Mouse (Mus musculus): ENCODE measurements around the gene Elmo1. TPM values are rescaled to one million over a fixed set of nuclear protein-coding genes. Genes with fewer than 3 reads are reported as not detected.

Gene Elmo1
- polyA plus RNA-seq, 1 experiment from 2014 or later = 21.4 TPM

DNA sequence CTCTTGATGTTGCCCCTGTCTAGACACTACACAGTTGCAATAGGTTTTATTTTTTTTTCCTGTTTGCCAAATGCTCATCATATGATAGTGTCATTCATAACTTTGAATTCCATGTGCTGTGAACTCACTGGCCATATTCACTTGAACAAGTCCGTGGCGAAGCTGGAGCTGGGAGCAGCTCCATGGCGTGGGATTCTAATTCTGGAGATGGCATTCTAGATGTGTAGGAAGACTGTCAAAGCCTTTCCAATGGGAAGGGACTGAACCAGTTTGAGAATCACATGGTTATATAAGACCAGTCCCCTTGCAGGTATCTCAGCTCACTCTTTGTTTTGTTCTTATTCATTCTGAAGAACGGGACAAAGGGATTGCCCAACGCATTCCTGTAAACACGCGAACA is 211.4 kb downstream of the Elmo1 start:
- ATAC-seq (ENCODE audit: low read depth) = no peak
- no peak overlapping the region for H3K27ac ChIP-seq (replicated peaks; ENCODE audit: low read depth, low read length)
- no peak overlapping the region for H3K4me2 ChIP-seq (ENCODE audit: low read depth, low read length)
- no peaks in the 10 kb centered on the region for H3K27me3 ChIP-seq (replicated peaks; ENCODE audit: control insufficient read depth, insufficient read depth, low read length)
- no peak overlapping the region for H3K4me3 ChIP-seq (ENCODE audit: low read depth, low read length)
- no peak overlapping the region for H3K9ac ChIP-seq (ENCODE audit: low read depth, low read length)
- 93% methylated on average over 7 of the region's 7 CpGs for WGBS
- H3K4me1 ChIP-seq (ENCODE audit: control insufficient read depth, insufficient read depth, low read length) = 0 out of 2 replicates have a peak, but pooled peaks cover 4% of the 10 kb centered on the region
- H3K9me3 ChIP-seq (ENCODE audit: control insufficient read depth, low read length) = no peaks in the 10 kb centered on the region
- H3K36me3 ChIP-seq (ENCODE audit: control insufficient read depth, insufficient read depth, low read length) = no peaks in the 10 kb centered on the region
- DNase-seq (ENCODE audit: low spot score) = no peak

DNA sequence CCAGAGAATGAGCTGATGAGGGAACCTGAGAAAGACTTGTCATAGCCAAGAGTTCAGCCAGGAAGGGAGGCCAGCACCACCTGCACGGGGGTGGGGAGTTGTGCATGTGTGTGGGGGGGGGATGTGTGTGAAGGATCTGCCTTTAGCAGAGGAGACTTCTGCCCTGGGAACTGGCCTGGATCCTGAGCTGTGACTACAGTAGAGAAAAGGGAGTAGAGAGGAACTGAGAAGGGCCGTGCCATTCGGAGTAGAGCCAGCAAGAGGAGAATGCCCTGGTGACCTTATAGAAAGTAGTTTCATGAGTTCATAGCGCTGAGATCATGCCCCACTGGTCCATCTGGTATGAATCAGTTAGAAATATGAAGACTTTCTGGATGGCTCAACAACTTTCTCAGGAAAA is 215.2 kb downstream of the Elmo1 start:
- ATAC-seq (ENCODE audit: low read depth) (peak; percentile 62), DNase-seq (ENCODE audit: low spot score) (peak; percentile 50)
- no peaks in the 10 kb centered on the region for H3K36me3 ChIP-seq (ENCODE audit: control insufficient read depth, insufficient read depth, low read length)
- H3K9ac ChIP-seq (ENCODE audit: low read depth, low read length) = no peak overlapping the region
- no peak overlapping the region for H3K27ac ChIP-seq (replicated peaks; ENCODE audit: low read depth, low read length)
- H3K4me1 ChIP-seq (ENCODE audit: control insufficient read depth, insufficient read depth, low read length) = 0 out of 2 replicates have a peak, but pooled peaks cover 4% of the 10 kb centered on the region
- no peak overlapping the region for H3K4me3 ChIP-seq (ENCODE audit: low read depth, low read length)
- H3K4me2 ChIP-seq (ENCODE audit: low read depth, low read length) = no peak overlapping the region
- WGBS = 44% methylated on average over 4 of the region's 4 CpGs
- H3K9me3 ChIP-seq (ENCODE audit: control insufficient read depth, low read length) = no peaks in the 10 kb centered on the region
- H3K27me3 ChIP-seq (replicated peaks; ENCODE audit: control insufficient read depth, insufficient read depth, low read length) = no peaks in the 10 kb centered on the region

DNA sequence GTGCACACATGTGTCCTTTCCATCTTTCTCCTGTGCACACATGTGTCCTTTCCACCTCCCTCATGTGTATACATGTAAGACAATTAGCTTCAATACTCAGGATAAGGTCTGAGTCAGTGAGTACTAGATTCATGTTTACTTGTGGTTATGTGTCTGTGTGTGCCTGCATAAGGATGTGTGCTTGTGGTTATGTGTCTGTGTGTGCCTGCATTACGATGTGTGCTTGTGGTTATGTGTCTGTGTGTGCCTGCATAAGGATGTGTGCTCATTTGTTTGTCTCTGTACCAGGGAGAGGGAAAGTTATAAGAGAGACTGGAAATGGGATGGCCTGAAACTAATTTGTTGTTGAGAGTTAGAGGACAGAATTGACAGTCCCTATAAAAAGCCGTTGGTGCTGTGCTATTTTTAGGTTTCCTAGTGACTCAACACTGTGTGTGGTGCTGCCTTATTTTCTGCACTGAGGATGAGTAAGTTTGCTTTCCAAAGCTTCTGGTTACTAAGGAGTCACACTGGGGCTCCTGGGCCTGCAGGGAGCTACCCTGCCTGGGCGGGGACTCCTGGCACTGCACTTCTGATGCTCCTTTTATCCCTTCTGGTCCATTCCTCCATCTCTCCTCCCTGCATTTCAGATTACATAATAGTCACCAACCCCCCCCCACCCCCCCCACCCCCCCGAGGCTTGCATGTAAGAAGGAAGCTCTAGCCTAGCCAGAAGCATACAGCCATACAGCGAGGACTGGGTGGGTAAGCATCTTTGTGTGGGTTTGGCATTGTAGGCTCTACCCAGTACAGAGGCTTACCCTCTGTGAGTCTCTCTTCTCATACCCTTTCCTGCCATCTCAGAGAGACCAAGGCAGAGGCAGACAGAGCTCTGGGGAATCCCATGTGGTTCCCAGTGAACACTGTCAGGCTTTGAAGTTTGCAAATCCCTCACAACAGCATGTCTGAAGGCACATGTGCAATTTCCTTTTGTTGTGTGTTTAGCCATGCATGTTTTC is 216.1 kb downstream of the Elmo1 start:
- H3K4me2 ChIP-seq (ENCODE audit: low read depth, low read length) = no peak overlapping the region
- H3K27ac ChIP-seq (replicated peaks; ENCODE audit: low read depth, low read length) = peak overlapping the region; percentile 52; the same call in 1 of the 2 replicates
- DNase-seq (ENCODE audit: low spot score) (peak; percentile 31), ATAC-seq (ENCODE audit: low read depth) (peak; percentile 44; the same call in 1 of the 2 replicates)
- 0 out of 2 replicates have a peak, but pooled peaks cover 4% of the 10 kb centered on the region for H3K4me1 ChIP-seq (ENCODE audit: control insufficient read depth, insufficient read depth, low read length)
- no peaks in the 10 kb centered on the region for H3K36me3 ChIP-seq (ENCODE audit: control insufficient read depth, insufficient read depth, low read length)
- no peak overlapping the region for H3K9ac ChIP-seq (ENCODE audit: low read depth, low read length)
- no peaks in the 10 kb centered on the region for H3K27me3 ChIP-seq (replicated peaks; ENCODE audit: control insufficient read depth, insufficient read depth, low read length)
- no peak overlapping the region for H3K4me3 ChIP-seq (ENCODE audit: low read depth, low read length)
- H3K9me3 ChIP-seq (ENCODE audit: control insufficient read depth, low read length) = no peaks in the 10 kb centered on the region
- WGBS = 56% methylated on average over 5 of the region's 5 CpGs

DNA sequence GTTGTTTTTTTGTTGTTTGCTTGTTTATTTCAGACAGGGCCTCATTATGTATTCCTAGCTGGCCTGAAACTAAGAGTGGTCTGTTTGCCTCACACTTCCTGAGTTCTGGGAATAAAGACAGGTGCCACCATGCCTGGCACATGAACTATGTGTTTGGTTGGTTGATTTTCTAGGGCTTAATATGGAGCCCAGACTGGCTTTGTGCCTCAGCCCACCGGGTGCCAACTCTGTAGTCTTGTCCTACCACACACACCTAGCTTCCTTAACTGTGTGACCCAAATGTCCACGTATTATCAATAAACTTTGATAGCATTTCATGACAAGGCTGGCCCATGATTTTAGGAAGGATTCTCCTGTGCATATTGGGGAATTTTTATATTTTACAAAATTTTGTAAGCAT is 217.0 kb downstream of the Elmo1 start:
- no peak overlapping the region for H3K4me2 ChIP-seq (ENCODE audit: low read depth, low read length)
- WGBS = 94% methylated on average over 2 of the region's 2 CpGs
- no peak overlapping the region for H3K27ac ChIP-seq (replicated peaks; ENCODE audit: low read depth, low read length)
- DNase-seq (ENCODE audit: low spot score) (no peak), ATAC-seq (ENCODE audit: low read depth) (no peak)
- no peaks in the 10 kb centered on the region for H3K9me3 ChIP-seq (ENCODE audit: control insufficient read depth, low read length)
- no peak overlapping the region for H3K9ac ChIP-seq (ENCODE audit: low read depth, low read length)
- H3K4me1 ChIP-seq (ENCODE audit: control insufficient read depth, insufficient read depth, low read length) = 0 out of 2 replicates have a peak, but pooled peaks cover 4% of the 10 kb centered on the region
- H3K27me3 ChIP-seq (replicated peaks; ENCODE audit: control insufficient read depth, insufficient read depth, low read length) = no peaks in the 10 kb centered on the region
- H3K36me3 ChIP-seq (ENCODE audit: control insufficient read depth, insufficient read depth, low read length) = no peaks in the 10 kb centered on the region
- H3K4me3 ChIP-seq (ENCODE audit: low read depth, low read length) = no peak overlapping the region

DNA sequence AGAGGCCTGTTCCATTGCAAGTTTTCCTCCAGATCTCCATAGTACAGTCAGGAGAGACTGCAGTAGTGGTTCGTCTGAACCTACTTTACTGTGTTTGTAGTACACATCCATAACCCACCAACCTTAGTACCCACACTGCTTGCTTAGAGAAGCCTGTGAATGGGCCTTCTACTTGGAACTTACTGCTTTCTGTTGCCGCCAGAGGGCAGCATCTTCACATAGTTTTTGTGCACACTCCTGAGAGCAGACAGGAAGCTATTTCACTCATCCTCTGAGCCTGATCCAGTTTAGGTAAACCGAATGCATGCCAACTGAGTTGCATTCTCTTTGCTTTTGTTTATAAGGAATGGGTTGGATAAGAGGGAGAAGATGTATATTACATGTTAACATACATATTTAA is 221.2 kb downstream of the Elmo1 start:
- H3K27ac ChIP-seq (replicated peaks; ENCODE audit: low read depth, low read length) = no peak overlapping the region
- 20% methylated on average over 3 of the region's 3 CpGs for WGBS
- H3K9ac ChIP-seq (ENCODE audit: low read depth, low read length) = no peak overlapping the region
- H3K4me2 ChIP-seq (ENCODE audit: low read depth, low read length) = no peak overlapping the region
- DNase-seq (ENCODE audit: low spot score) (peak; percentile 86), ATAC-seq (ENCODE audit: low read depth) (peak; percentile 57; the same call in 1 of the 2 replicates)
- H3K4me3 ChIP-seq (ENCODE audit: low read depth, low read length) = no peak overlapping the region
- H3K9me3 ChIP-seq (ENCODE audit: control insufficient read depth, low read length) = no peaks in the 10 kb centered on the region
- H3K36me3 ChIP-seq (ENCODE audit: control insufficient read depth, insufficient read depth, low read length) = no peaks in the 10 kb centered on the region
- H3K27me3 ChIP-seq (replicated peaks; ENCODE audit: control insufficient read depth, insufficient read depth, low read length) = no peaks in the 10 kb centered on the region
- H3K4me1 ChIP-seq (ENCODE audit: control insufficient read depth, insufficient read depth, low read length) = no peaks in the 10 kb centered on the region

DNA sequence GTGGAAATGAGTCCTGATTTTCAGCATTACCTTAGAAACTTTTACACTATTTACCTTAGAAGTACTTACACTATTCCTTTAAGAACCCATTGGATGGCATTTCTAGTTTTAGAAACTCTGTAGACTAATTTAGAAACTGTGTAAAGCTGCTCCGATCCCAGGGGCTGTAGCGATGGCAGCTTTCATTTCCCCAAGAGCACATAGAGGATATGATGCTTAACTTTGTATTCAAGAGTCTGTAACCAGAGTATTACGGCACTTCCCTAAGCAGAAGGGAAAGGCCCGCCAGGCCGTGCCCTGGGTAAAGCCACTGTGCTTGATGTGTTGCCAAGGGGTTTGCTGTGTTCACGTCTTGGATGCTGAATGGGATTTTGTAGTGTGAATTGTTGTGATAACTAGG is 222.9 kb downstream of the Elmo1 start:
- no peaks in the 10 kb centered on the region for H3K27me3 ChIP-seq (replicated peaks; ENCODE audit: control insufficient read depth, insufficient read depth, low read length)
- no peak overlapping the region for H3K9ac ChIP-seq (ENCODE audit: low read depth, low read length)
- no peak overlapping the region for H3K27ac ChIP-seq (replicated peaks; ENCODE audit: low read depth, low read length)
- 82% methylated on average over 6 of the region's 6 CpGs for WGBS
- ATAC-seq (ENCODE audit: low read depth) = no peak
- H3K4me2 ChIP-seq (ENCODE audit: low read depth, low read length) = no peak overlapping the region
- no peak for DNase-seq (ENCODE audit: low spot score)
- H3K4me1 ChIP-seq (ENCODE audit: control insufficient read depth, insufficient read depth, low read length) = no peaks in the 10 kb centered on the region
- no peak overlapping the region for H3K4me3 ChIP-seq (ENCODE audit: low read depth, low read length)
- H3K9me3 ChIP-seq (ENCODE audit: control insufficient read depth, low read length) = no peaks in the 10 kb centered on the region
- H3K36me3 ChIP-seq (ENCODE audit: control insufficient read depth, insufficient read depth, low read length) = no peaks in the 10 kb centered on the region

DNA sequence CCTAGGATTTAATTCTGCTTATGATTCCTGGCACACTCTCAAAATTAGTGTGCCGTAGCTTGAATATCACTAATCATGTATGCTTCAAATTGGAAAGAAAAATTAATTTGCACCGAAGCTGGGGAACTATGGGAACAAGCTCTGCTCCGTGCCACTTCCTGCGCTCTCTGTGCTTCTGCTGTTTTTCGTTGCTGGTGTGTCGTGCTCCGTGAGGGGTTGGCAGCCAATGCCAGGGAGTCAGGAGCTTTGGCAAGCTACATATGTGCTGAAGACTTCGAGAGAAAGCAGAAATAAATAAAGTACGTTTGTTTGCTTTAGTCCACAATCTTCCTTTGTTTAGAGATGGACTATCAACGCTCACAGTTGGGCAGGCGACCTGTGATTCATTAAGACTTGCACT is 225.7 kb downstream of the Elmo1 start:
- H3K27ac ChIP-seq (replicated peaks; ENCODE audit: low read depth, low read length) = no peak overlapping the region
- no peak overlapping the region for H3K9ac ChIP-seq (ENCODE audit: low read depth, low read length)
- no peaks in the 10 kb centered on the region for H3K4me1 ChIP-seq (ENCODE audit: control insufficient read depth, insufficient read depth, low read length)
- H3K9me3 ChIP-seq (ENCODE audit: control insufficient read depth, low read length) = no peaks in the 10 kb centered on the region
- no peak for DNase-seq (ENCODE audit: low spot score)
- no peaks in the 10 kb centered on the region for H3K36me3 ChIP-seq (ENCODE audit: control insufficient read depth, insufficient read depth, low read length)
- H3K4me3 ChIP-seq (ENCODE audit: low read depth, low read length) = no peak overlapping the region
- 80% methylated on average over 11 of the region's 11 CpGs for WGBS
- no peaks in the 10 kb centered on the region for H3K27me3 ChIP-seq (replicated peaks; ENCODE audit: control insufficient read depth, insufficient read depth, low read length)
- no peak overlapping the region for H3K4me2 ChIP-seq (ENCODE audit: low read depth, low read length)
- ATAC-seq (ENCODE audit: low read depth) = no peak

DNA sequence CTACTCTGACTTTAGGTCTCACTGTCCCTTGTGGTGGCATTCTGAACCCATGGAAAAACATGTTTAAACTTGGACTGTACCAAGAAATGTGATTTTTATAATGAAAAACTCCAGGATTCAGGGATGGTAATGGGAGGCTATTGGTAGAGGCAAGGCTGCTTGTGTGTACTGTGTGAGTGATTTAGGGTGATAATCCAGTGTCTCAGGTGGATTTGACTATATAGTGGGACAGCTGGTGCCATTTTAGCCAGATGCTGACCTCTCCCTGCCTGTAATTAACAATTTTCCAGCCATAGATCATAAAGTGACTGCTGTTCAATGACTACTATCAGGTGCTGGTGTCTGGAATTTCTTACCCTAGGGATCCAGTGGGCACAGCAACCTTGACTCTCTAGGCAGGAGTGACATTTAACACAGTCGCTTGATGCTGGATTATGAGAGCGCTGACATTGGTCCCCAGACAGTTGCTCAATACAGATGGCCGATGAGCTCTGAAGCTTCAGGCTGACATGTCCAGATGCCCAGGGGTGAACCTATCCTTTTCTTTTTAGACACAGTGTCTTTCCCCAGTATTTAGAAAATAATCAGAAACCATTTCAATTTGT is 228.3 kb downstream of the Elmo1 start:
- Histone ChIP-seq H3K4me1 (ENCODE audit: control insufficient read depth, insufficient read depth, low read length) (no peaks in the 10 kb centered on the region), H3K4me2 (ENCODE audit: low read depth, low read length) (no peak overlapping the region), H3K27ac (replicated peaks; ENCODE audit: low read depth, low read length) (no peak overlapping the region), H3K4me3 (ENCODE audit: low read depth, low read length) (no peak overlapping the region), H3K27me3 (replicated peaks; ENCODE audit: control insufficient read depth, insufficient read depth, low read length) (no peaks in the 10 kb centered on the region), H3K9me3 (ENCODE audit: control insufficient read depth, low read length) (no peaks in the 10 kb centered on the region), H3K9ac (ENCODE audit: low read depth, low read length) (no peak overlapping the region), H3K36me3 (ENCODE audit: control insufficient read depth, insufficient read depth, low read length) (no peaks in the 10 kb centered on the region)
- ATAC-seq (ENCODE audit: low read depth) (no peak), DNase-seq (ENCODE audit: low spot score) (no peak)
- 75% methylated on average over 3 of the region's 3 CpGs for whole genome bisulfite sequencing

All from embryonic facial prominence, embryonic 14.5 days (tissue).